Mouse (Mus musculus): ENCODE results near the gene Cmc4. TPM values are rescaled to one million over a fixed set of nuclear protein-coding genes. Genes with fewer than 3 reads are reported as not detected.
A peak's percentile ranks its signal among the peaks of the same experiment; 100 is the strongest.

The Cmc4 gene
- 14.7 and 15.9 TPM in 2 replicates for polyA plus RNA-seq (2016; fragmentation: Nextera tagmentation; extraction: Ambion mirVana)

GRCm38 (mm10) chrX:75415936-75416785 lies at the start of gene Cmc4, which contains the start of the genes Mtcp1 and Brcc3:
Cmc4 (minus strand) TSS chrX:75416584.
Mtcp1 (minus strand) TSS chrX:75416588.
Brcc3 (plus strand) TSS chrX:75416628.
- peaks cover 4% of the 10 kb centered on the region; the same call in 1 of the 2 replicates for H3K36me3 ChIP-seq (replicated peaks)
- 0 out of 2 replicates have a peak, but pooled peaks cover 3% of the 10 kb centered on the region for H3K4me1 ChIP-seq
- DNase-seq (ENCODE audit: extremely low spot score, low spot score): peak; percentile 82
- no peaks in the 10 kb centered on the region for H3K9me3 ChIP-seq
- no peaks in the 10 kb centered on the region for H3K27me3 ChIP-seq (ENCODE audit: poor library complexity, severe bottlenecking)
- peak within 1 kb of the TSS; percentile 57 for H3K4me3 ChIP-seq
- peak within 1 kb of the TSS; percentile 90 for H3K27ac ChIP-seq
- 11% methylated on average over 52 of the region's 52 CpGs for WGBS

DNA sequence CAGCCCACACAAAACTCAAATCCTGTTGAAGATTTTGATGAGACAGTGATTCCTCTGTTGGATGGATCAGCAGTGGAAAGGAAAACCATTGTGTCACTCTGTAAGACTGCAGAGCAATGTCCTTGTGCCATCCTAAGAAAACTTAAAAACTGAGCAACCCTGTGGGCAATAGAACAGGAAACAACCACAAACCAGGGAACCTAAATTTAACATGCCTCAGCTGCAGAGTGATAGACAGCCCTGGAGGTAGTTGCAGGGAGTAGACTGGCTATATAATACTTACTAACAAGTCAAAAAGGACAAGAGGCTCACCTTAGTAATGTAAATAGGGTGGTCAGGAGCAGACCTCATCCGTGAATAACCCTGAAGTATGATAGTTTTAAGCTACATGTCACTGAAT lies 38.2 kb upstream of the Cmc4 start:
- WGBS: 75% methylated on average over 1 of the region's 1 CpGs
- peaks cover 76% of the 10 kb centered on the region for H3K36me3 ChIP-seq (replicated peaks)

GRCm38 (mm10) chrX:75409711-75410110 lies 6.7 kb downstream of the Cmc4 start:
- Histone ChIP-seq H3K27ac (no peak overlapping the region), H3K36me3 (replicated peaks) (no peaks in the 10 kb centered on the region), H3K27me3 (ENCODE audit: poor library complexity, severe bottlenecking) (no peaks in the 10 kb centered on the region), H3K9me3 (no peaks in the 10 kb centered on the region), H3K4me3 (no peak overlapping the region), H3K4me1 (no peaks in the 10 kb centered on the region)
- DNase-seq (ENCODE audit: extremely low spot score, low spot score): no peak
- 84% methylated on average over 1 of the region's 1 CpGs for WGBS

More for the DNA sequence above, 38.2 kb upstream of the Cmc4 start:
- Histone ChIP-seq H3K27me3 (ENCODE audit: poor library complexity, severe bottlenecking) (no peaks in the 10 kb centered on the region), H3K4me1 (no peaks in the 10 kb centered on the region), H3K4me3 (no peak overlapping the region), H3K9me3 (no peaks in the 10 kb centered on the region; the same call in 1 of the 2 replicates), H3K27ac (no peak overlapping the region)
- DNase-seq (ENCODE audit: extremely low spot score, low spot score): no peak

DNA sequence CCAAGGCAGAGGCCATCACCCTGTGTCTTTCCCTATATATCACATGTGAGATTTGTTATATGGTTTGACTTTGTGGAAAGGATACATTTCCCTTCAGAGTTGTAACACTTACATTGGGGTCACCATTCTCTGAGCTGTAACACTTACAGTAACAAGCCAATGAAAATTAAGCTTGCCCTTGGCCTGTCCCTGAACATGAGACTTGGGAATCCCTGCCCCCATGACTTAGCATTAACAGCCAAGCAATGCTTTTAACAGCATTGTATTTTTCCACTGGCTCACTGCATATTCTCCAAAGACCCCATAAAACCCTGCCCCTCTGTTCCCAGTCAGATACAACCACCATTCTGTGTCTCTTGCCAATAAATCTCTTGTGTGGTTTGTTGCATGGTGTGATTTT lies 13.0 kb downstream of the Cmc4 start:
- Histone ChIP-seq H3K27me3 (ENCODE audit: poor library complexity, severe bottlenecking) (no peaks in the 10 kb centered on the region), H3K36me3 (replicated peaks) (0 out of 2 replicates have a peak, but pooled peaks cover 2% of the 10 kb centered on the region), H3K27ac (no peak overlapping the region), H3K4me3 (no peak overlapping the region), H3K9me3 (no peaks in the 10 kb centered on the region), H3K4me1 (no peaks in the 10 kb centered on the region)
- no peak for DNase-seq (ENCODE audit: extremely low spot score, low spot score)

DNA sequence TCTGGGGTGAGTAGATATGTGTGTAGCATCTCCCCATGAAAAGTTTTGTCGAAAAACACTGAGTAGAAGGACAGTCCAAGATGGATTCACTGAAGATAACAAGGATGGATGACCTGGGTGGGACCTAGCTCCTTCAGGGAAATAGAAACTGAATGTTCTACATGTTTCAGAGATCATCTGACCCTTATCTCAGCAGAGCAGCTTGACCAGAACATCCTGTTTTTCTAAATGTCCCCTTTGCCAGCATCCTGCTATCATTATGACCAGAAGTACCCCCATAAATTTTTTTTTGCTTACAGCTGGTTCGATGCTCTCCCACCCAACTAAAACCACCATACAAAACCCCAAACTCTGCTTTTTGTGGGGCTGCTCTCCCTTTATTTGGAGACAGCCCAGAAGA lies 13.7 kb downstream of the Cmc4 start:
- Histone ChIP-seq H3K9me3 (no peaks in the 10 kb centered on the region), H3K4me3 (no peak overlapping the region), H3K4me1 (no peaks in the 10 kb centered on the region), H3K27me3 (ENCODE audit: poor library complexity, severe bottlenecking) (no peaks in the 10 kb centered on the region), H3K27ac (no peak overlapping the region), H3K36me3 (replicated peaks) (0 out of 2 replicates have a peak, but pooled peaks cover 2% of the 10 kb centered on the region)
- 83% methylated on average over 2 of the region's 2 CpGs for whole genome bisulfite sequencing
- no peak for DNase-seq (ENCODE audit: extremely low spot score, low spot score)

DNA sequence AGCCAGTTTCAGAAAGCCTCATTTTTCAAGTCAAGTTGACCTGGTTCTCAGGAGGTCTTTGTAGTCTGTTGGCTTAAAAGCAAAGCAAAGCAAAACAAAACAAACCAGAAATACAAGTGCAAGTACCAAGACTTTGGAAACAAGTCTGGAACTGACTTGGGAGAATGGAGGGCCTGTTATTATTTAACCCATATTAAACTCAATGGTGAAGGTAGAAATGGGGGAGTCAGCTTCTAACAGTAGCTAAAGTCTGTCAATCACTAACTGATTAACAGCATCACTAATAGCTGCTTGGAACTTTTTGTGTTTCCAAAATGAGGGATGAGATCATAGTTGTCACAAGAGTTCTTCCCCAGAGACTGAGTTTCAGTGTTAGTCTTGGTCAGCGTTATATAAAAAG lies 16.9 kb downstream of the Cmc4 start:
- H3K9me3 ChIP-seq: no peaks in the 10 kb centered on the region
- DNase-seq (ENCODE audit: extremely low spot score, low spot score): no peak
- H3K4me3 ChIP-seq: no peak overlapping the region
- H3K36me3 ChIP-seq (replicated peaks): peaks cover 7% of the 10 kb centered on the region; the same call in 1 of the 2 replicates
- no peaks in the 10 kb centered on the region for H3K27me3 ChIP-seq (ENCODE audit: poor library complexity, severe bottlenecking)
- H3K27ac ChIP-seq: no peak overlapping the region
- 90% methylated on average over 1 of the region's 1 CpGs for WGBS
- no peaks in the 10 kb centered on the region for H3K4me1 ChIP-seq

GRCm38 (mm10) chrX:75382195-75382771 lies 34.1 kb downstream of the Cmc4 start, which contains the start of the genes Fundc2 and F8:
Fundc2 (plus strand) TSS chrX:75382399.
F8 (minus strand) TSS chrX:75382615.
- peak; percentile 76 for DNase-seq (ENCODE audit: extremely low spot score, low spot score)
- H3K27me3 ChIP-seq (ENCODE audit: poor library complexity, severe bottlenecking): no peaks in the 10 kb centered on the region
- no peaks in the 10 kb centered on the region for H3K36me3 ChIP-seq (replicated peaks)
- 15% methylated on average over 22 of the region's 25 CpGs for WGBS
- H3K4me3 ChIP-seq: peak within 1 kb of the TSS; percentile 56
- H3K27ac ChIP-seq: peak within 1 kb of the TSS; percentile 87
- H3K9me3 ChIP-seq: no peaks in the 10 kb centered on the region
- no peaks in the 10 kb centered on the region for H3K4me1 ChIP-seq

DNA sequence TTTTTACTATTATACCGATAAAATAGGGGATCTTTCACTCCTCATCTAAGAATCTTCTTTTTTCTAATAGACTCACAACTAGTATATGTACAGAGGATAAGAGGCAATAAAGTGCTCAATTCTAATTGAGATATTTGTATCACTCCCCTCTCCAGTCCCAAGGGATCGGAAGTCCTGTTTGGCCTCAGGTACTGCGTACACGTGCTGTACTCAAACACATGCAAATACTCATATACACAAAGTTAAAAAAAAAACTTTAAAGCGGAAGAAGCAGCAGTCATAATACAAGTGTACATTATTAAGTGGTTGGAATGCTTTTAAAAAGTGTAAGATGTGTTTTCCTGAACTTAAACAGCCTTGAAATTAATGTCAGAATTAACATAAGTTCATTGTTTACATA lies 34.7 kb downstream of the Cmc4 start:
- H3K4me1 ChIP-seq: no peaks in the 10 kb centered on the region
- H3K9me3 ChIP-seq: no peaks in the 10 kb centered on the region
- no peaks in the 10 kb centered on the region for H3K27me3 ChIP-seq (ENCODE audit: poor library complexity, severe bottlenecking)
- H3K4me3 ChIP-seq: peak overlapping the region; percentile 56
- WGBS: 74% methylated on average over 5 of the region's 5 CpGs
- no peak for DNase-seq (ENCODE audit: extremely low spot score, low spot score)
- H3K27ac ChIP-seq: peak overlapping the region; percentile 87
- no peaks in the 10 kb centered on the region for H3K36me3 ChIP-seq (replicated peaks)

GRCm38 (mm10) chrX:75381176-75381575 lies 35.2 kb downstream of the Cmc4 start:
- no peaks in the 10 kb centered on the region for H3K4me1 ChIP-seq
- H3K27me3 ChIP-seq (ENCODE audit: poor library complexity, severe bottlenecking): no peaks in the 10 kb centered on the region
- H3K4me3 ChIP-seq: no peak overlapping the region
- WGBS: 86% methylated on average over 1 of the region's 1 CpGs
- no peaks in the 10 kb centered on the region for H3K9me3 ChIP-seq
- DNase-seq (ENCODE audit: extremely low spot score, low spot score): no peak
- no peak overlapping the region for H3K27ac ChIP-seq
- no peaks in the 10 kb centered on the region for H3K36me3 ChIP-seq (replicated peaks)

- Histone ChIP-seq H3K4me3 (no peak overlapping the region), H3K4me1 (no peaks in the 10 kb centered on the region), H3K27me3 (ENCODE audit: poor library complexity, severe bottlenecking) (no peaks in the 10 kb centered on the region), H3K9me3 (no peaks in the 10 kb centered on the region), H3K27ac (no peak overlapping the region), H3K36me3 (replicated peaks) (no peaks in the 10 kb centered on the region)
- DNase-seq (ENCODE audit: extremely low spot score, low spot score): no peak
Observed at GRCm38 (mm10) chrX:75376815-75377214, 39.6 kb downstream of the Cmc4 start.

DNA sequence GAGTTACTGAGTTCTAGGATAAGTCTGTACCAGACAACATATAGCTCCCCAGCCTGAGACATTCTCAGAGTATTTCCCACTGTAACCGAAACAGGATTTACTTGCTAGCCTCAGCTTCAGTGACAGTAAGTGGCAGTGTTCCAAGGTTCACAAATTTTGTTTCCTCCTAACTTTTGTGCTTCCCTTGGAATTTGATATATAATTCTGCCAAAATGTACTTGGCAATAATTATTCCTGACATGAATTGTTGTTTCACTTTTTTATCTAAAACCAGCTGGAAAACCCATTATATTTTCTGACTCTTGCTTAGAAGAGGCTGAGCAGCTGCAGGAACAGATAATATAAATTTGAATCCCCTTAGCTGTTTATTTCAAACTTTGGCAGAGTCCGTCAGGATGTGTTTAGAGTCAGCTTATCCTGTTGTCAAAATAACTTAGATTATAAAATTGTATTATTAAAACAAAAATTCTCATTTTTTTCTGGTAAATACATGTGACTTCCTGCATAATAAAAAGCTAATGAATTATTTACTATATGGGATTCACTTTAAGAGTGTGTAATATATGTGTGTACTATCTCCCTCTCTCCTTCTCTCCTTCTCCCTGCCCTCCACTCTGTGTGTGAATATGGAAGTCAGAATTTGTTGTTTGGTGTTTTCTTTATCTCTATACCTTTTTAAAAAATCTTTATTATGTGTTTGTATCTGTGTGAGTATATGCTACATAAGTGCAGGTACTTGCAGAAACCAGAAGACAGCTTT lies 43.5 kb downstream of the Cmc4 start:
- Histone ChIP-seq H3K9me3 (no peaks in the 10 kb centered on the region), H3K4me1 (no peaks in the 10 kb centered on the region), H3K27me3 (ENCODE audit: poor library complexity, severe bottlenecking) (no peaks in the 10 kb centered on the region), H3K4me3 (no peak overlapping the region), H3K36me3 (replicated peaks) (no peaks in the 10 kb centered on the region), H3K27ac (no peak overlapping the region)
- 87% methylated on average over 2 of the region's 2 CpGs for WGBS
- no peak for DNase-seq (ENCODE audit: extremely low spot score, low spot score)

GRCm38 (mm10) chrX:75370197-75370596 lies 46.2 kb downstream of the Cmc4 start:
- H3K9me3 ChIP-seq: no peaks in the 10 kb centered on the region
- no peaks in the 10 kb centered on the region for H3K27me3 ChIP-seq (ENCODE audit: poor library complexity, severe bottlenecking)
- no peaks in the 10 kb centered on the region for H3K4me1 ChIP-seq
- no peaks in the 10 kb centered on the region for H3K36me3 ChIP-seq (replicated peaks)
- no peak overlapping the region for H3K27ac ChIP-seq
- no peak overlapping the region for H3K4me3 ChIP-seq
- no peak for DNase-seq (ENCODE audit: extremely low spot score, low spot score)

Measured in forebrain, embryonic 10.5 days (tissue).